Mouse (Mus musculus) common myeloid progenitor, adult 5-6 weeks (primary cell): Measurements from ENCODE around the gene Lrrn4. TPM values are rescaled to one million over a fixed set of nuclear protein-coding genes. Genes with fewer than 3 reads are reported as not detected.
A peak's percentile ranks its signal among the peaks of the same experiment; 100 is the strongest.

ENCODE experiments used
- ATAC-seq: replicated peaks from 2 replicates; pipeline ENCODE4 v1.8.0; 2016; ENCODE audit warnings: low read depth, mild to moderate bottlenecking, moderate TSS enrichment, inconsistent platforms; ENCODE audit not compliant: poor library complexity, severe bottlenecking
- total RNA-seq: library from RNA; stranded (forward); fragments of 200-1000, 187-1606 nt; gene quantifications from 2 replicates; pipeline ENCODE4 v1.2.3, GENCODE M21; 2017

Lrrn4 gene
- total RNA-seq, 1 experiment from 2014 or later: 0.82 TPM

DNA sequence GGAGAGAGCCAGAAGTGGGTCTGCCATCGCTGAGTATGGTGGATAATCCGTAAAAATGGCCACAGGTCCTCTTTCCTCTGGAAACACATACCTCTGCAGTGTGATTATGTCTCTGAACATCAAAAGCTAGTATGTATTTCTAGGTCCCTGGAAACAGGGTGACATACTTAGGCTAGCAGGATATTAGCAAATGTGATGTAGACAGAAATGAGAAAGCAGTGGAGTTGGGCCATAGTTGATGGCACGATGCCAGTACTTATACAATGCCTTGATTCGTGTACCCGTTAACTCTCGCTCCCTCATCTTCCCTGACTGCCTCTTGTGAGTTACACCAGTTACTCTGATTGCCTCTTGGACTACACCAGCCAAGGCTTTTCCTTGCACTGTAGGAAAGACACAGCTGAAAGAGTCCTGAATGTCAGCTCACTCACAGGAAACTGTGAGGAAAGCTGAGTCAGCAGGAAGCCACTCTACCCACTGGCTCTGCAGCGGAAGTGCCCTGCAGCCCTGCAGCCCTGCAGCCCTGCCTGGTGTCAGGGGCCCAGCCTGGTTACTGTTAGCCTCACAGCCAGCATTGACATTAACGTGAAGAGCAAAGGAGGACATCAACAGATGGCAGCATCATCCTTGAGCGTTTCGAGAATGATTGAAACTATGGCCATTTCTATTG lies 6.9 kb downstream of the Lrrn4 start:
- ATAC-seq: peak; percentile 96

- no peak for ATAC-seq
Measured at GRCm38 (mm10) chr2:132871663-132872062, 9.0 kb downstream of the Lrrn4 start.

DNA sequence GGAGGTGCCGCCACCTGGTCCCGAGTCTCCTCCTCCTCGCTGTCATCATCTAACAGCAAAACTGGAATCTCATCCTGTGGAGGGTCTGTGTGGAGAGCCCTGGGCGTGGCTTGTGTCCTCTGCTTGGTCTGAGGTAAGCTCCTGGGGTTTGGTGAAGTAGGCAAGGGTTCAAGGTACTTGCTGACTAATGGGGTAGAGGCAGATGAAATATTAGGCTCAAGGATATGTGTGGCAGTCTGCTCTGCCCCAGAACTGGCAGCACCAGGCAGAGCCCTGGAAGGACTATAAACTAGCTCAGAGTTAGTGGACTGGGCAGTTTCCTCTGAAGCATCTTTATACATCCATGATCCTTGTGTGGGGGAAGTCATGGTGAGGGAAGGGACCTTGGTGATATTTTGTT lies 10.4 kb downstream of the Lrrn4 start:
- no peak for ATAC-seq

DNA sequence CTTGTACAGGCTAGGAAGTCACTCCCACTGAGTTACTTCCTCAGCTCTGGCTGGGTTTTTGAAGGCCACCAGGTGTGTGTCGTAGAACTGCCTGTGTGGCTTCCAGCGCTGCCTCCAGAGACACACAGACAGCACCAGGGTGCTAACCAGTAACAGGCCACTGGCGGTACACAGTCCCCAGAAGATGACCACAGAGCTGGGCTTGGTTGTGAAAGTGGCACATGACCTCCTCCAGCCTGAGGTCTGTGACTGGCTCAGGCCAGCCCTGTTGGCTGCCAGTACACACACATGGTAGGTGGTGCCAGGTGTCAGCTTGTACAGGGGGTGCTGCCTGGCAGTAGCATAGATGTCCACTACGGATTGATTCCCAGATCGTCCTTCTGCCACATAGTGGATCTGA lies 11.0 kb downstream of the Lrrn4 start:
- no peak for ATAC-seq

DNA sequence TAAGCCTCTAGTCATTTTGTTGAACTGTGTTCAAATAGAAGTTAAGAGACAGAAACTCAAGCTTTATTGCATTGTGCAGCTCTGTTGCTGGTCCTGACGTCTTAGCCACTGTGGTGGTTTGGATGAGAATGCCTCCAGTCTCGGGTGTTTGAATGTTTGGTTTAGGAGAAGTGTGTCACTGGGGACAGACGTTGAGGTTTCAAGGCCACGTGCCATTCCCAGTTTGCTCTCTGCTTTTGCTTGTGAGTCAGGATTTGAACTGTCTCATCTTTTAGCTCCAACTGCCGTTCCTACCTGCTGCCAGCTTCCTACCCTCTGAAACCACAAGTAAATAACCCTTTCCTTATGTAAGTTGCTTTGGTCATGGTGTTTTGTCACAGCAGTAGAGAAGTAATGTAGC lies 13.2 kb downstream of the Lrrn4 start:
- ATAC-seq: no peak

DNA sequence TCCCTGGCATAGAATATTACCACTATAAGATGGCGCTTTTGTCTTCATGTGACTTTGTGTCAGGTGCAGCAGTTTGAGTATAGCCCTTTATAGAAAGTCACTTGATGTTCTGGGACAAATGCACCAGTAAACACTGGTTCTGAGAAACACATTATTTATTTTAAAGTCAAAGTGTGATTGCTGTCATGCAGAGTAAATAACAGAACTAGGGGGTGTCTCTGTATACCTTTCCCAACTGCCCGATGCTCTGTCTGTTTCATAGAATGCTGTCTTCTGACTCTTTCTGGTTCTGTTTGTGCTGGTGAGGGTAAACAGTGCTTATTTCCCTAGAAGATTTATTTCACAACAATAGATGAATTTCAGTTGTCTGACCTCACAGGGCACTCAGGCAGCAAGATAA lies 17.4 kb downstream of the Lrrn4 start:
- no peak for ATAC-seq

- ATAC-seq: no peak
Measured at GRCm38 (mm10) chr2:132861456-132861855, 19.2 kb downstream of the Lrrn4 start.

- no peak for ATAC-seq
Measured at GRCm38 (mm10) chr2:132860435-132860834, 20.3 kb downstream of the Lrrn4 start.

GRCm38 (mm10) chr2:132856333-132856732 lies 24.4 kb downstream of the Lrrn4 start:
- no peak for ATAC-seq

GRCm38 (mm10) chr2:132853051-132853450 lies 27.6 kb downstream of the Lrrn4 start:
- ATAC-seq: no peak

DNA sequence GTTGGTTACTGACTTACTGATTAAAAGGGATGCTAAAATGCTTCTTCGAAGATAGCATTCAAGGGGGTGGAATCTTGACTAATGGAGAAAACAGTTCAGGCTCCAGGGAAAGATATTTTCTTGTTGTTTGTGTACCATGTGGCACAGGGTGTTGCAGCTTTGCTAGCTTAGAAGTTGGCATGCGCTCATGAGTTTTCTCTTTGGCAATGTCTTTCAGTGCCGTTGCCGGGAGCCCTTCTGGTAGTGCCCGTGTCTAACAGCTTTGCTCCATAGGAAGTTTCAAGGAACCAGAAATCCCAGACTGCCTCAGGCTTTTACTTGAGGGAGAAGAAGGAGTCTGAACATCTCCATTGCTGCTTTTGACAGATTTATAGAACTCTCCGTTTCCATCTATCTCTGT lies 31.6 kb downstream of the Lrrn4 start:
- no peak for ATAC-seq

DNA sequence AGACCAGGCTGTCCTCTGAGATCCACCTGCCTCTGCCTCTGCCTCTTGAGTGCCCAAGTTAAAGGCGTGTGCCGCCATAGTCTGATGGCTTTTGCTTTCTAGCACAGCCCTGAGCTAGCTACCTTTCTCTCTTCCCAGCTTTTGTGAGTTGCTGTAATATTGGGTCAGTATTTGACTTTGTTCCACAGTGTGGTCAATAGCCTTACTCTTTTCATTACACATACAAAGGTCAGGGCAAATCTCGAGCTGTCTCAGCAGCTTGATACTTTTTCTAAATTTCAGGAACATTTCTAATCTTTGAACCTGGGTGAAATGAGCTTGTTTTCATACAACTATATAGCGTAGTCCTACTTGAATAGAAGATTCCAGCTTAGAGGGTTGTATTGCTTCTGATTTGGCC lies 32.3 kb downstream of the Lrrn4 start:
- ATAC-seq: no peak

DNA sequence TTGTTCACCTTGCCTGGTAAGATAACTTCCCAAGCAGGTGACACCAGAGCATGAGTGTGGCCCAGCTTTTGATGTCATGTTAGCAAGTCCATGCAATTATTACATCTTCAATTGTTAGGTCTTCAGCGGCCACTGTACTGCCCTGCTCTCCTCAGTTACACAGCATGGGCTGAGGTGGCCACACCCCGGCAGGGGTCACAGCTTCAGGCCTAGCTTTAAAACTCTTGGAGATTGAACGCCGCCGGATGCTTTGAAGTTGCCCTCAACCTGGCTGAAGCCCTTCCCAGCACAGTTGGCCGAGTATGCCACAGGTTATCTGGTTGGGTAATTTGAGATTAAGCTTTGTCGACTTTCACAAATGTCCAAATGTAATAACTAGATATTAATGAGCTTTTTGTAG lies 33.1 kb downstream of the Lrrn4 start:
- no peak for ATAC-seq

DNA sequence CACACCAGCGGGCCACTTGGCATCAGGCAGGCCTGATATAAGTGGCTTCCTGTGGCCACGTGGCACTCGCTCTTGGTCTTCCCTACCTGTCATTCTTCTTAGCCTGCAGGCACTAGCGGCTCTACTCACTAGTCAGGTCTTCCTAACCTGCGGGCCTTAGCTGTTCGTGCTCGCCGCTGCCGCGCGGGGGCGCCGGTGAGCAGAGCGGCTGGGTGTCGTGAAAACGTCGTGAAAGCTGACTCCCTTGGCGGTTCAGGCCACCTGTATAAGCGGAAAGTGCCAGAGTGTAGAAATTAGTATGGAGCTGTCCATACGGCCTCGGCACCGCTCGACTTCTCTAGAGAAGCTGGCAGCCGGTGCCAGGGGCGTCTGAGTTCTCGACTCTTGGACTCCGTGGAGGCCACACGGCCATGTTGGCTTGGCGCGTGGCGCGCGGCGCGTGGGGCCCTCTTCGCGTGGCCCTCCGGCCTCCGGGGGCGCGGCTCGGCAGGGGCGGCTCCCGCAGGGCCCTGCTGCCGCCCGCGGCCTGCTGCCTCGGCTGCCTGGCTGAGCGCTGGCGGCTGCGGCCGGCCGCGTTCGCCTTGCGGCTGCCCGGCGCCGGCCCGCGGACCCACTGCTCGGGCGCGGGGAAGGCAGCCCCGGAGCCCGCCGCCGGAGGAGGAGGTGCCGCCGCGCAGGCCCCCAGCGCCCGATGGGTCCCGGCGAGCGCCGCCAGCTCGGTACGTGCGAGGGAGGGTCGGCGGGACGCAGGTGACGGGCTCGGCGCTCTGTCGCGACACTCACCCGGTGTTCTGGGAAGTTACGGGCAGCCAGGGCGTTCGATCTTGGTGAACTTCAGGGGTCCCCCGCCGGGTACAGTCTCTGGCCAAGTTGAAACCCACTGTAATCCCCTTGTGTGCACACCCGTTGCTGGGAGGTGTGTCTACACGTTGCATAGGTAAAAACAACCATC lies 34.0 kb downstream of the Lrrn4 start, which contains the start of gene Crls1:
Gene Crls1, plus strand, starts transcription at position 260 of the 952 bp plus-strand sequence.
- peak; percentile 95 for ATAC-seq

GRCm38 (mm10) chr2:132841071-132841470 lies 39.6 kb downstream of the Lrrn4 start:
- no peak for ATAC-seq

Other genes with a start within 250 kb of the Lrrn4 start
- 2.4 and 5.5 TPM in 2 replicates for gene Shld1, start 194.0 kb downstream of the Lrrn4 start, total RNA-seq
- 0.91 TPM in 1 of 2 replicates, not detected in the other for gene Chgb, start 99.6 kb downstream of the Lrrn4 start, total RNA-seq
- 48.9 and 60.8 TPM in 2 replicates for gene Trmt6, start 64.8 kb downstream of the Lrrn4 start, total RNA-seq
- 17.0 and 23.1 TPM in 2 replicates for gene Mcm8, start 64.8 kb downstream of the Lrrn4 start, total RNA-seq
- gene Crls1, start 34.2 kb downstream of the Lrrn4 start, total RNA-seq: 35.3 and 38.8 TPM in 2 replicates
- gene Fermt1, start 65.0 kb upstream of the Lrrn4 start, total RNA-seq: not detected in 2 replicates